Mouse (Mus musculus) erythroid progenitor cell, adult 5-6 weeks (primary cell): ENCODE data around the gene Ttc6. TPM values are rescaled to one million over a fixed set of nuclear protein-coding genes. Genes with fewer than 3 reads are reported as not detected.

ENCODE experiments used
- ATAC-seq: replicated peaks from 2 replicates; pipeline ENCODE4 v1.8.0; 2016; ENCODE audit warnings: moderate number of reproducible peaks, mild to moderate bottlenecking, moderate TSS enrichment, inconsistent platforms; ENCODE audit not compliant: poor library complexity, low FRiP score, severe bottlenecking
- total RNA-seq, 2 experiments: library from RNA; stranded (forward) in 1 of 2; stranded (reverse) in 1 of 2; fragments of 150-400 nt in 1 of 2; fragments of 186-747, 209-891 nt in 1 of 2; gene quantifications; 2 replicates each; pipeline versions ENCODE4 v1.2.3 to v1.2.4; 2015 to 2017; ENCODE audit warnings: low replicate concordance in 2 of 2

Gene Ttc6
- total RNA-seq, 2 experiments from 2014 or later = not detected

- ATAC-seq = no peak
These were observed 19.1 kb upstream of the Ttc6 start for GRCm38 (mm10) chr12:57544641-57545370.

- ATAC-seq = no peak
These were observed 18.3 kb upstream of the Ttc6 start for GRCm38 (mm10) chr12:57545371-57546241.

- ATAC-seq = no peak
These were observed 17.3 kb upstream of the Ttc6 start, which contains the start of gene Foxa1 for GRCm38 (mm10) chr12:57546415-57547201. Gene Foxa1 (minus strand): TSS chr12:57546916.

- no peak for ATAC-seq
These were observed 16.0 kb upstream of the Ttc6 start for GRCm38 (mm10) chr12:57547890-57548289.

- ATAC-seq = no peak
These were observed 15.4 kb upstream of the Ttc6 start for GRCm38 (mm10) chr12:57548352-57548980.

GRCm38 (mm10) chr12:57548981-57549666, 14.8 kb upstream of the Ttc6 start:
- ATAC-seq = no peak

GRCm38 (mm10) chr12:57549667-57550160, 14.2 kb upstream of the Ttc6 start:
- no peak for ATAC-seq

GRCm38 (mm10) chr12:57550181-57550808, 13.6 kb upstream of the Ttc6 start:
- ATAC-seq = no peak

GRCm38 (mm10) chr12:57550881-57551280, 13.0 kb upstream of the Ttc6 start:
- no peak for ATAC-seq

GRCm38 (mm10) chr12:57552286-57552685, 11.6 kb upstream of the Ttc6 start:
- no peak for ATAC-seq

- no peak for ATAC-seq
These were observed 9.8 kb upstream of the Ttc6 start for GRCm38 (mm10) chr12:57554091-57554490.

- ATAC-seq = no peak
These were observed 7.9 kb downstream of the Ttc6 start for GRCm38 (mm10) chr12:57571773-57572172.

- ATAC-seq = no peak
These were observed 8.5 kb downstream of the Ttc6 start for GRCm38 (mm10) chr12:57572415-57572814.

- ATAC-seq = no peak
These were observed 12.2 kb downstream of the Ttc6 start for GRCm38 (mm10) chr12:57575931-57576628.

GRCm38 (mm10) chr12:57607624-57608023, 43.7 kb downstream of the Ttc6 start:
- ATAC-seq = no peak

GRCm38 (mm10) chr12:57615137-57615536, 51.2 kb downstream of the Ttc6 start:
- ATAC-seq = no peak

- ATAC-seq = no peak
These were observed 58.1 kb downstream of the Ttc6 start for GRCm38 (mm10) chr12:57622030-57622429.

GRCm38 (mm10) chr12:57623264-57623663, 59.4 kb downstream of the Ttc6 start:
- ATAC-seq = no peak
